Mouse (Mus musculus) bone marrow macrophage, adult 2 months (primary cell): Measurements from ENCODE around the gene Ugt2b34. TPM values are rescaled to one million over a fixed set of nuclear protein-coding genes. Genes with fewer than 3 reads are reported as not detected.
"Not testable (repeated sequence)": the region's sequence is repeated elsewhere in the genome, so short reads cannot be mapped to it uniquely, and the experiment has no call there.

Experiments used
- H3K27ac ChIP-seq: 2 replicates; pipeline ENCODE4 v1.5.1; 2012; ENCODE audit warnings: low read depth, low read length; ENCODE audit not compliant: insufficient read depth
- H3K4me1 ChIP-seq: 2 replicates; pipeline ENCODE4 v1.6.1; 2012; ENCODE audit warnings: low read length; ENCODE audit not compliant: control insufficient read depth, insufficient read depth
- H3K4me3 ChIP-seq: 2 replicates; pipeline ENCODE4 v1.5.1; 2012; ENCODE audit warnings: mild to moderate bottlenecking, low read length, moderate library complexity; ENCODE audit not compliant: insufficient read depth
- CTCF ChIP-seq: IDR thresholded peaks from 2 replicates; pipeline ENCODE4 v1.5.1; 2012; ENCODE audit warnings: low read depth, mild to moderate bottlenecking, low read length, moderate library complexity
- POLR2A ChIP-seq: IDR thresholded peaks from 2 replicates; pipeline ENCODE4 v1.6.1; 2012; ENCODE audit warnings: mild to moderate bottlenecking, low read depth, low read length, borderline replicate concordance
- polyA plus RNA-seq: library from polyadenylated mRNA; stranded (reverse); fragments of >200 nt; gene quantifications from 2 replicates; pipeline ENCODE4 v1.2.4, GENCODE M21; 2012; ENCODE audit not compliant: missing spikeins, insufficient read depth, insufficient read length

Gene Ugt2b34
- polyA plus RNA-seq, 1 experiment, result not detected

DNA sequence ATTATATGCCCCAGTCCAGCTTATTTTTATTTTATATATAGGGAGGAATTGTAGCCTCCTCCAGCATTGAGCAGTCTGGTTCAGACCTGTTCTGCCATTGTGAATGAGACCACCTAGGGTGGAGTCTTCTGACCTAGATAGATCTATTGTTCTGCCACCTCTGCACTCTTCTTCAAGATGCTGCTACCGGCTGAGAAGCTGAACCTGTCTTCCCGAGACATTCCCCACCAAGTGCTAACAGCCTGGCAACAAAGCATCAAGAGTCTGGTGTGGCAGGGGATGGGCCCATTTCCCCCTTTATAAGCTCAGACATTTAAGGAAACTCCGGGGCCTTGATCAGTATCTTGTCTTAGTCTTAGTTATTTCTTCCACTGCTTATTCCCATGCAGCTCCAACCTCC lies 48.4 kb downstream of the Ugt2b34 start:
- no peak overlapping the region for H3K4me3 ChIP-seq
- no peak overlapping the region for H3K27ac ChIP-seq
- H3K4me1 ChIP-seq, result no peaks in the 10 kb centered on the region
- TF ChIP-seq POLR2A (no peak), CTCF (no peak)

DNA sequence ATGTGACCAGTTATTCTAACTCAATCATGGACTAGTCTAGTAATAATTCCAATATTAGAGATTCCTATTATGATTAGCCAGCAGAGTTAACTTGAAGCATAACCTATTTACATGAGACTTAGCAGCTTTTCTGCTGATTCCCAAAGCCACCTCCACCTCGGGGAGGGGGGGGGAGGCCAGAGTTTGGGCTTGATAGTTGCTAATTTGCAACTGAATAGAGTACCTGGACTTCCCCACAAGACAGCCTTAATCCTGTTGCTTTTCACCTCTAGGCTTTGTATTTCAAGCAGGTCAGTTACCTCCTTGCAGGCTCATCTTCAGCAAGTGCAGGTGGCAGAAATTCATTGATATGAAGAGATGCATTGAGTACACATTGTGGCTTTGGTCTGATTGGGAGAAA lies 49.1 kb downstream of the Ugt2b34 start:
- Histone ChIP-seq H3K27ac (no peak overlapping the region), H3K4me3 (no peak overlapping the region)
- TF ChIP-seq POLR2A, result no peak
- no peak for TF ChIP-seq CTCF

DNA sequence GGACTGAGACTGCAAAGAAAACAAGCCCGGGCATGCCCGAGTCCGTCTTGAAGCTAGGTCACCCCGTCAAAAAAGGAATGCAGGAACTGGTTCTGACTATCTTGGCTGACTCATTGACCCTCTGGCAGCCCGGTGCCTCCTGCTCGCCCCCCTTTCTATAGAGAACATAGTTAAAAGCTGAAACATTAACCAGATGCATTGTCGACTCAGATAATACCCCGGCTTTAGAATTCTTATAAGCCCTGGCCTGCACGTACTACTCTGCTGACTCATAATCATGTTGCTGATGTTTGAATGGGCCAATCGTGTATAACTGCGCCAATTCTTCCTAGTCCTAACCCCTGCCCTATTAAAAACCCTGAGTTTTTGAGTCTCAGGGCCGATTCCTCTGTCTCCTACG lies 50.2 kb downstream of the Ugt2b34 start:
- H3K4me3 ChIP-seq, H3K4me1 ChIP-seq, H3K27ac ChIP-seq: not testable (repeated sequence)

More for the DNA sequence above, 49.1 kb downstream of the Ugt2b34 start:
- no peaks in the 10 kb centered on the region for H3K4me1 ChIP-seq

DNA sequence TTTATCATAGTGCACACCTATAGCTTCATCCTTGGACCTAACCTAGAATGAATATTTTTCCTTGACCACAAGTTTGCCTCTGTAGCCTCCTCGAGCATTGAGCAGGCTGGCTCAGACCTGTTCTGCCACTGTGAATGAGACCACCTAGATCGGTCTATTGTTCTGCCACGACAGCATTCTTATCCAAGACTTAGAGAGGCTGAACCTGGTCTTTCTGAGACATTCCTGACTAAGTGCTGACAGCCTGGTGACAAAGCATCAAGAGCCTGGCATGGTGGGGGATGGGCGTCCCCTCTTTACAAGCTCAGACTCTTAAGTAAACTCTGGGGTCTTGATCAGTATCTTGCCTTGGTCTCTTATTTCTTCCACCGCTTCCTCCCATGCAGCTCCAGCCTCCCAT lies 55.1 kb downstream of the Ugt2b34 start:
- no peak for TF ChIP-seq POLR2A

DNA sequence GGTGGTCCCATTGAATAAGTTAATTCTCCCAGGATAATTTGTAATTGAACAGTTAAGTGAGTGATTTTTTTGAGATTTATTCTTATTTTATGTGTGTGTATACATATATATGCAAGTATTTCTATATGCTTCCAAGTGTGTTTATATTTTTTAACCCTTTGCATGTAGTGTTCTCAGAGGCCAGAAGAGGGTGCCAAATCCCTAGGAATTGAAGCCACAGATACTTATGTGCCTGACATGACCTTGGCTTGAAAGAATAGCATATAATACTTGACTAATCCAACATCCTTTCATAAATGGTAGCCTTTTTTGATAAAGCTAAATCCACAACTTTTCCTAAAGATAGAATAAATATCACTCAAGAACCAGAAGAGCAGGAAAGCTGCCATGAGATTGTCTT lies 56.6 kb downstream of the Ugt2b34 start:
- H3K4me3 ChIP-seq, result no peak overlapping the region
- H3K4me1 ChIP-seq, result no peaks in the 10 kb centered on the region
- TF ChIP-seq POLR2A (no peak), CTCF (no peak)
- no peak overlapping the region for H3K27ac ChIP-seq

More for the DNA sequence above, 55.1 kb downstream of the Ugt2b34 start:
- Histone ChIP-seq H3K4me3 (no peak overlapping the region), H3K4me1 (no peaks in the 10 kb centered on the region), H3K27ac (no peak overlapping the region)

DNA sequence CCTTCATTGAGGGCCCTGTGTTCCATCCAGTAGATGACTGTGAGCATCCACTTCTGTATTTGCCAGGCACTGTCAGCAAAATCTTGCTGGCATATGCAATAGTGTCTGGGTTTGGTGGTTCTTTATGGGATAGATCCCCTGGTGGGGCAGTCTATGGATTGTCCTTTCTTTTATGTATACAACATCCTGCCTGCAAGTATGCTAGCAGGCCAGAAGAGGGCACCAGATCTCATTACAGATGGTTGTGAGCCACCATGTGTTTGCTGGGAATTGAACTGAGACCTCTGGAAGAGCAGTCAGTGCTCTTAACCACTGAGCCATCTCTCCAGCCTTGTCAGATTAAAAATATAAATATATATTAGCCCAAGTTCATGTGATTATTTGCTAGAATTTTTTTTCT lies 65.5 kb downstream of the Ugt2b34 start:
- not testable (repeated sequence) for H3K27ac ChIP-seq, H3K4me1 ChIP-seq, H3K4me3 ChIP-seq

DNA sequence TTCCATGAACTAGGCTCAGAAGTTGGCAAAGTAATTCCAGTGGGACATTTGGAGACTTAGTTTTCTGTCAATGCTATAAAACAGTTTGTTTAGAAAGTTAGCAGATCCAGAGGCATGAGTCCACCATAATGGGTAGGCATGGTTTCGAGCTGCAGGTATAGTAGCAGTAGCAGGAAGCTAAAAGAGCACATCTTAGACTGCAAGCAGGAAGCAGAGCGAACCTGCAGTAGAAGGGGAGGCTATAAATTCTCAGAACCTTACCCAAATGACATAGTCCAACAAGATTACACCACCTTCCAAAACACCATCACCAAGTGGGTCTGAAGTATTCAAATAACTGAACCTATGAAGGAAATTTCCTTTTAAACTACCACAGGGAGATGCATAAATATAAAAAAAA lies 66.5 kb downstream of the Ugt2b34 start:
- H3K27ac ChIP-seq, result no peak overlapping the region
- no peak for TF ChIP-seq CTCF
- TF ChIP-seq POLR2A, result no peak
- no peak overlapping the region for H3K4me3 ChIP-seq
- no peaks in the 10 kb centered on the region for H3K4me1 ChIP-seq

Other genes starting within 250 kb of the Ugt2b34 start
- not detected in 2 replicates for gene Tmprss11b, start 230.6 kb downstream of the Ugt2b34 start, polyA plus RNA-seq
- not detected in 2 replicates for gene Tmprss11e, start 161.1 kb downstream of the Ugt2b34 start, polyA plus RNA-seq
- gene Ythdc1, start 102.7 kb downstream of the Ugt2b34 start, polyA plus RNA-seq, result 58.3 and 67.2 TPM in 2 replicates
- not detected in 2 replicates for gene Ugt2b1, start 19.6 kb upstream of the Ugt2b34 start, polyA plus RNA-seq
- gene Ugt2b35, start 93.9 kb upstream of the Ugt2b34 start, polyA plus RNA-seq, result not detected in 2 replicates
- gene Ugt2b36, start 185.6 kb upstream of the Ugt2b34 start, polyA plus RNA-seq, result not detected in 2 replicates
- gene Ugt2b5, start 233.4 kb upstream of the Ugt2b34 start, polyA plus RNA-seq, result not detected in 2 replicates